Mouse (Mus musculus) embryonic facial prominence, embryonic 11.5 days (tissue): ENCODE data around the gene Defb25. TPM values are rescaled to one million over a fixed set of nuclear protein-coding genes. Genes with fewer than 3 reads are reported as not detected.

Experiments
- ATAC-seq: fragments of 200-750 bp; cut with Nextera tagmentation; replicated peaks from 2 replicates; pipeline ENCODE4 v1.8.0; 2017; ENCODE audit warnings: low read depth; ENCODE audit not compliant: insufficient number of reproducible peaks, low FRiP score, low TSS enrichment
- DNase-seq: peaks from one replicate; pipeline ENCODE4 v3.0.0-alpha.2; 2015; ENCODE audit warnings: low spot score
- H3K27ac ChIP-seq: fragments of 300-500 bp; sonication (generic); replicated peaks from 2 replicates; pipeline ENCODE4 v1.5.1; 2014; ENCODE audit warnings: mild to moderate bottlenecking, low read depth, low read length, control low read depth
- H3K27me3 ChIP-seq: fragments of 300-500 bp; sonication (generic); 2 replicates; pipeline ENCODE4 v1.6.1; 2014; ENCODE audit warnings: mild to moderate bottlenecking, low read length, moderate library complexity, mixed read lengths; ENCODE audit not compliant: control insufficient read depth, insufficient read depth
- H3K36me3 ChIP-seq: fragments of 300-500 bp; sonication (generic); replicated peaks from 2 replicates; pipeline ENCODE4 v1.6.1; 2014; ENCODE audit warnings: low read depth, mild to moderate bottlenecking, low read length, moderate library complexity, mixed read lengths; ENCODE audit not compliant: control insufficient read depth, insufficient read depth
- H3K4me1 ChIP-seq: fragments of 300-500 bp; sonication (generic); 2 replicates; pipeline ENCODE4 v1.6.1; 2014; ENCODE audit warnings: low read length, mixed read lengths; ENCODE audit not compliant: control insufficient read depth, insufficient read depth
- H3K4me2 ChIP-seq: fragments of 300-500 bp; sonication (generic); 2 replicates; pipeline ENCODE4 v1.6.1; 2014; ENCODE audit warnings: low read depth, mild to moderate bottlenecking, control low read depth, low read length, moderate library complexity
- H3K4me3 ChIP-seq: fragments of 300-500 bp; sonication (generic); 2 replicates; pipeline ENCODE4 v1.5.1; 2014; ENCODE audit warnings: low read depth, low read length, control low read depth
- H3K9ac ChIP-seq: fragments of 300-500 bp; sonication (generic); replicated peaks from 2 replicates; pipeline ENCODE4 v1.6.1; 2014; ENCODE audit warnings: mild to moderate bottlenecking, control low read depth, low read length
- H3K9me3 ChIP-seq: fragments of 300-500 bp; sonication (generic); replicated peaks from 2 replicates; pipeline ENCODE4 v1.6.1; 2016; ENCODE audit warnings: mild to moderate bottlenecking, low read length, inconsistent platforms, mixed read lengths; ENCODE audit not compliant: control insufficient read depth
- WGBS: fragments of 180-500 bp; shearing (Covaris S2); extraction: QIAGEN DNeasy Blood & Tissue Kit; methylation state at CpG from one replicate; pipeline ENCODE4 v1.1.7; 2014; 5-methylcytosine and 5-hydroxymethylcytosine counted together
- polyA plus RNA-seq: library from polyadenylated mRNA; unstranded; fragments of >200 nt; fragmentation: Nextera tagmentation; extraction: Ambion mirVana; gene quantifications from 2 replicates; pipeline ENCODE4 v1.2.1, GENCODE M21; 2014

The Defb25 gene
- polyA plus RNA-seq, 1 experiment from 2014 or later = not detected

DNA sequence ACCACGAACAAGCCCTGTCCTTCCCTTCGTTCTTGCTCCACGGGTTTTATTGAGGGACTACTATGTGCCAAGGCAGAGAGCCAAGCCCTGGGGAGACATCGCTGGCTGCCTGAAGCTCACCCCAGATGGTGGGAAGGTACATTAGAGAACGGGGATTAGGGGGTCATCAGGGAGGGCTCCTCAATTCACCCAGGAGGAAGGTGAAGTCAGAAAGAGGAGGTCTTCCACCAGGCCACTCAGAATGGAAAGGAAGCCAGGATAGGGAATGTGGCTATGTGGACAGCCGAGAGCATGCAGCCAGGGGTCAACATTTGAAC, 14.1 kb upstream of the Defb25 start:
- H3K9me3 ChIP-seq = no peaks in the 10 kb centered on the region
- WGBS = 89% methylated on average over 6 of the region's 6 CpGs
- no peak overlapping the region for H3K4me2 ChIP-seq
- no peak for ATAC-seq
- no peaks in the 10 kb centered on the region for H3K36me3 ChIP-seq
- H3K4me1 ChIP-seq = peaks cover 2% of the 10 kb centered on the region; the same call in 1 of the 2 replicates
- no peak overlapping the region for H3K27ac ChIP-seq
- no peaks in the 10 kb centered on the region for H3K27me3 ChIP-seq
- no peak for DNase-seq
- no peak overlapping the region for H3K4me3 ChIP-seq
- H3K9ac ChIP-seq = no peak overlapping the region

DNA sequence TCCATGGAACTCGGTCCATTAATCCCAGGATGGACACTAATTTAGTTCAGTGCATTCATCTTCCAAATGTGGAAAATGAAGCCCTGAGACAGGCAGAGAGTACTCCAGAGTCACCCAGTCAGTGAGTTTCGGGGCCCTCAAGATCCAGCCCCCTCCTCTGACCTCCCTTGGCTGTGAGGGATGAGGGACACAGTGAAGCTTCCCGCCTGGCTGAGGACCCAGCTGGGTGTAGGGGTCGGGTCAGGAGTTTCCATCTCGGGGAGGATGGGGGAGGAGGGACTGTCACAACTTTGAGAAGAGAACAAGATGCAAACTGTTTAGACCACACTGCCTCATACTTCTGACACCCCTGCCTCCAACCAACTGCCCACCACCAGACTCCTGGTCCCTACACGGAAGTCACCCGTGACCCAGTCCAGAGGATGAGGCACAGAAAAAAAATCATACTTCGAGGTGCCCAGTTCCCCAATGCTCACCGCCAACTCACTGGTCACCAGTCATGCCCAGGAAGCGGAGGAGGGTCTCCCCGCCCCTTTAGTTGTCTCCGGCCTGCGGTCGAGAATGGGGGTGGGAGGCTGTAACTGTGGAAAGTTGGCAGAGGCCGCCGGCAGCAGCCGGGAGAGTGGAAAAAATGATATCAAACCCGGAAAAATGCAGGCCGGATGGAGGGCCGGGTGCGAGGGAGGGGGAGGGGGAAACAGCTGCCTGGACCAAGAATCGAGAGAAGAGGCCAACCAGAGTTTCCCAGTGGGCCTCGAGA, 13.6 kb upstream of the Defb25 start:
- H3K4me2 ChIP-seq = no peak overlapping the region
- no peak for DNase-seq
- no peak overlapping the region for H3K9ac ChIP-seq
- no peaks in the 10 kb centered on the region for H3K36me3 ChIP-seq
- WGBS = 78% methylated on average over 23 of the region's 23 CpGs
- no peaks in the 10 kb centered on the region for H3K27me3 ChIP-seq
- H3K4me3 ChIP-seq = no peak overlapping the region
- H3K27ac ChIP-seq = no peak overlapping the region
- H3K9me3 ChIP-seq = no peaks in the 10 kb centered on the region
- peaks cover 2% of the 10 kb centered on the region; the same call in 1 of the 2 replicates for H3K4me1 ChIP-seq
- ATAC-seq = no peak

DNA sequence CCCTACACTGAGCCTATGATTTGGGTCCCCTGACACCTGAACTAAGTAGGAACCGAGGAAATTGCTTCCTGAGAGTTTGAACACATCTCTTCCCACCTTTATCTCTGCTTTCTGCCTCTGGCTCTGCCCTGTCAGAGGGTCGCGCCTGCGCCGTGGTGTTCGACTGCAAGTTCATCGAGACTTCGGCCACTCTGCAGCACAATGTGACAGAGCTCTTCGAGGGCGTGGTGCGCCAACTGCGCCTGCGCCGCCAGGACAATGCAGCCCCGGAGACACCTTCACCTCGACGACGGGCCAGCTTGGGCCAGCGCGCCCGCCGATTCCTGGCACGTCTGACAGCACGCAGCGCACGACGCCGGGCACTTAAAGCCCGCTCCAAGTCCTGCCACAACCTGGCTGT, 11.5 kb upstream of the Defb25 start:
- no peaks in the 10 kb centered on the region for H3K27me3 ChIP-seq
- no peak overlapping the region for H3K4me3 ChIP-seq
- WGBS = 77% methylated on average over 29 of the region's 29 CpGs

DNA sequence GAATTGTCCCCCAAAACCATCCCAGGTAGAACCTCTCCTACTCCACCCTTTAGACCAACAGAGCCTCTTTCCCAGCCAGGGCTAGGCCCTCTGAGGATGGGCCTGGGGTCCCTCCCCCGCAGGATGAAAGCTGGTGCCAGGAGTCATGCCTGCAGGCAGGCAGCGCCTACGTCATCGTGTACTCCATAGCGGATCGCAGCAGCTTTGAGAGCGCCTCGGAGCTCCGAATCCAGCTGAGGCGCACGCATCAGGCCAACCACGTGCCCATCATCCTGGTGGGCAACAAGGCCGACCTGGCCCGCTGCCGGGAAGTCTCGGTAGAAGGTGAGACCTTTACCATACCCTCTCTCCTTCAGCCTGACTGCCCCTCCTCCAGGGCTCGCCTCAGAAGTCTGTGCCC, 10.5 kb upstream of the Defb25 start:
- WGBS = 48% methylated on average over 17 of the region's 17 CpGs
- ATAC-seq (no peak), DNase-seq (peak; percentile 44)
- H3K36me3 ChIP-seq = no peaks in the 10 kb centered on the region
- no peaks in the 10 kb centered on the region for H3K9me3 ChIP-seq
- H3K27me3 ChIP-seq = peaks cover 7% of the 10 kb centered on the region; the same call in 1 of the 2 replicates
- H3K4me2 ChIP-seq = peak overlapping the region; percentile 4; the same call in 1 of the 2 replicates
- H3K4me1 ChIP-seq = no peaks in the 10 kb centered on the region
- H3K27ac ChIP-seq = no peak overlapping the region
- H3K9ac ChIP-seq = no peak overlapping the region
- H3K4me3 ChIP-seq = no peak overlapping the region

More for the DNA sequence above, 11.5 kb upstream of the Defb25 start:
- H3K9ac ChIP-seq = no peak overlapping the region
- H3K4me1 ChIP-seq = no peaks in the 10 kb centered on the region
- no peaks in the 10 kb centered on the region for H3K9me3 ChIP-seq
- H3K36me3 ChIP-seq = no peaks in the 10 kb centered on the region
- no peak overlapping the region for H3K27ac ChIP-seq
- H3K4me2 ChIP-seq = no peak overlapping the region
- ATAC-seq = no peak
- DNase-seq = no peak

DNA sequence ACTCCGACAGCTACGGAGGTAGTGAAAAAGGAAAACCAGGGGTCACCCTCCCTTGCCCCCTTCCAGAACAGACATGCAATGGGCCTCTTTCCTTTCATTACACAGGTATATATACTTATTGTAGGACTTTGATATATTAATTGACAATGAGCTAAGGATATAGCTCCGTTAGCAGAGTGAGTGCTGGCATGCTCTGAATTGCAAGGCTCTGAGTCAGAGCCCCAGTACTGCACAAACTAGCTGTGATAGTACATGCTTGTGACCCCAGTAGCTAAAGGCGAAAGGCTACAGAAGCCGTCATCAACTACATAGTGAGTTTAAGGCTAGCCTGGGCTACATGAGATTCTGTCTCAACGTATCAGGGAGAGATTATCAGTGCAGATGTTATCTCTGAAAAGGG, 7.1 kb upstream of the Defb25 start:
- no peak for ATAC-seq
- WGBS = 88% methylated on average over 6 of the region's 6 CpGs
- Histone ChIP-seq H3K9me3 (no peaks in the 10 kb centered on the region), H3K9ac (no peak overlapping the region), H3K27ac (no peak overlapping the region), H3K4me2 (no peak overlapping the region), H3K4me3 (no peak overlapping the region), H3K36me3 (no peaks in the 10 kb centered on the region), H3K4me1 (peaks cover 2% of the 10 kb centered on the region; the same call in 1 of the 2 replicates), H3K27me3 (peaks cover 33% of the 10 kb centered on the region)
- no peak for DNase-seq

DNA sequence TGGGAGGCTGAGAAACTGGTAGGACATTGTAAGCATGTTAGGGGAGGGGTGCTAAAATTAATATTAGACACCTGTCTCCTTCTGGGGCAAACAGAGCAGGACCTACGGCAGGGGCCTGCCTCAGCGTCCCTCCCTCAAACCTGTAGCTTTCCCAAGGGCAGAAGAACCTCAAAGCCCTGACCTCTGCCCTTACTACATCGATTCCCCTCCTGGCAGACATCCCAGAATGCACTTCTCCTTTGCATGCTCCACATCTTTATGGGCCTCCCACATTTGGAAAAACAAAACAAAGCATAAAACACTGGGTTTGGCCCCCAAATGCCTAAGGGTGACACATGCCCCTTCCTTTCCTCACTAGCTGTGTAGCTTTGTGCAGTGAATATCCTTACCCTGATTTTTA, 6.4 kb upstream of the Defb25 start:
- no peak for DNase-seq
- no peak for ATAC-seq
- WGBS = 68% methylated on average over 3 of the region's 3 CpGs
- Histone ChIP-seq H3K27me3 (peaks cover 33% of the 10 kb centered on the region), H3K9me3 (no peaks in the 10 kb centered on the region), H3K4me3 (no peak overlapping the region), H3K4me2 (no peak overlapping the region), H3K4me1 (peaks cover 2% of the 10 kb centered on the region; the same call in 1 of the 2 replicates), H3K36me3 (no peaks in the 10 kb centered on the region), H3K27ac (no peak overlapping the region), H3K9ac (no peak overlapping the region)

DNA sequence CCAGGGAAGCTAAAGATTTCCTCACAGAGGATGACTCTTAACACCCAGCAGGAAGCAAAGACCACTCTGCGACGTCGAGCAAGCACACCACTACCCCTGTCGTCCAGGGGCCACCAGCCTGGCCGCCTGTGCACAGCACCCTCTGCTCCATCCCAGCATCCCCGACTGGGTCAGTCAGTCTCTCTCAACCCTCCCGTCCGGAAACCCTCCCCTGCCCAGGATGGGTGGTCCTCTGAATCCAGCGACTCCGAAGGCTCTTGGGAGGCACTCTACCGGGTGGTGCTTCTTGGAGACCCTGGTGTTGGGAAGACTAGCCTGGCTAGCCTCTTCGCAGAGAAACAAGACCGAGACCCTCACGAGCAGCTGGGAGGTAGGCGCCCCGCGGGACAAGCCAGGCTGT, 5.2 kb upstream of the Defb25 start:
- Histone ChIP-seq H3K27me3 (peaks cover 33% of the 10 kb centered on the region), H3K4me2 (no peak overlapping the region), H3K27ac (no peak overlapping the region), H3K9ac (no peak overlapping the region), H3K36me3 (no peaks in the 10 kb centered on the region), H3K4me3 (no peak overlapping the region), H3K4me1 (peaks cover 2% of the 10 kb centered on the region; the same call in 1 of the 2 replicates), H3K9me3 (no peaks in the 10 kb centered on the region)
- no peak for DNase-seq
- no peak for ATAC-seq
- WGBS = 38% methylated on average over 17 of the region's 17 CpGs

DNA sequence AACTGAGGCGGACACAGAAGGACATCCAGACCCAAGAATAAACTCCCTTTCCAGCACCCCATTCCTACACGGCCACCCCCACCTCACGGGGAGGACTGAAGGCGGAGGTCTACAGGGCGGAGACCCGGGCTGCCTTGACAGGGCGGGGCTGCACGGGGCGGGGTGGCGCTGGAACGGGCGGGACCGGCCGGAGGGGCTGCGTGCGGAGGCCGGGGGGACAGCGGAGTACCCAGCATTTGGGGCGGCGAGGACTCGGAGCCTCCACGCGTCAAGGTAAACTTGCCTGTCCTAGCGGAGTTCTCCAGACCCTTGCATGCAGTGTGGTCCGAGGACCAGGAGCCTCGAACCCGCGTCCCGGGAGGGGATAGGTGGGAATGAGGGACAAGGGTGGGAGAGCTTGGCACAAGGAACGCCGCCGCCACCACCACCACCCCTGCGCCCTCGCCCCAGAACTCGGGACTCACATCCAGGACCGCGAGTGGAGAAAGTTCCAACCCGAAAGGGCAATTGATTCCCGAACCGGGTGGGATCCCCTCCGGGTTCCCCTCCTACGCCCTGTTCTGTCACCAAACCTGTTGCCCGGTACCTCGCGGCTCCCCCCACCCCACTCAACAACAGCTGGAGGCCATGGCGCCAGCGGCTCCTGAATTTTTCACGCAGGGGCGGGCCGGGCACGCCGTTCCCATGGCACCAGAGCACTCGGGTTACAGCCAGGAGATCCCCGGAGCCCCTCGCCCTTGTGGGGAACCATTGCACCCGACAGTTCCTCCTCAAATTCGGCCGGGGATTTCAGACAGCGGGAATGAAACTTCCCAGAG, 4.1 kb upstream of the Defb25 start, which contains the start of gene Rem1:
Rem1 (plus strand) TSS at position 178 of the 818 bp plus-strand sequence.
- peaks cover 33% of the 10 kb centered on the region for H3K27me3 ChIP-seq
- H3K27ac ChIP-seq = no peak within 1 kb of the TSS
- H3K9ac ChIP-seq = peak within 1 kb of the TSS; percentile 7

More for the DNA sequence above, 4.1 kb upstream of the Defb25 start, which contains the start of gene Rem1:
- Histone ChIP-seq H3K36me3 (no peaks in the 10 kb centered on the region), H3K4me3 (peak within 1 kb of the TSS; percentile 34), H3K4me2 (peak within 1 kb of the TSS; percentile 56), H3K4me1 (peaks cover 2% of the 10 kb centered on the region; the same call in 1 of the 2 replicates), H3K9me3 (no peaks in the 10 kb centered on the region)
- ATAC-seq (peak; percentile 55), DNase-seq (peak; percentile 59)
- WGBS = 2% methylated on average over 57 of the region's 59 CpGs
